Mouse (Mus musculus) lung, postnatal 0 days (tissue): ENCODE measurements around the gene Tbc1d10c.

Experiments
- CTCF ChIP-seq: IDR thresholded peaks from 2 replicates; pipeline ENCODE4 v1.5.1; 2016; ENCODE audit warnings: antibody characterized with exemption, mild to moderate bottlenecking
- EP300 ChIP-seq: IDR thresholded peaks from 2 replicates; pipeline ENCODE4 v1.6.1; 2016; ENCODE audit warnings: antibody characterized with exemption, mild to moderate bottlenecking, control low read depth

DNA sequence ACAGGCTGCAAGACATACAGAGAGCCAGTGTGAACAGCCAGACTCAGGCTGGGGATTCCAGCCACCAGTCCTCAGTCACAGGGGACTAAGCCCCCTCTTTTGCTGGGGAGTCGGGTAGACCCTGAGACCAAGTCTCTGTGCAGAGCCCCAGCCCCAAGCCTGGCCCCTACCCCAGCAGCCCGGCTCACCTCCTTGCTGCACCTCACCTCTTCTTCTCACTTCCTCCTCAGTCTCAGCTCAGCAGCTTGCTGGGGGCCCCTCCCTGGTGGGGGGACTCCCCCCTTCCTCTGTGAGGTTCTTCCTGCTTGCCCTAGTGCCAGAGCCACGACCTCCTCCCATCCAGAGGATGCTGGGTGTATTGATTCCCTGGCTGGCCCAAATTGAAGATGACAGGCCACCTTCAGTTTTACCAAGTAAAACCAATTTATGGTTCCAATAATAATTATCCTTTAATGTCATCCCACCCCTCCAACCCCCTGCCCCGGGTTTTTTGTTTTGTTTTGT, at the start of gene Tbc1d10c:
- TF ChIP-seq CTCF (no peak), EP300 (no peak)
